Mouse (Mus musculus): Measurements from ENCODE around the gene Pus1.
"Not testable (repeated sequence)": the region's sequence is repeated elsewhere in the genome, so short reads cannot be mapped to it uniquely, and the experiment has no call there.

The Pus1 gene

GRCm38 (mm10) chr5:110781529-110782238, 1.2 kb upstream of the Pus1 start:
- DNase-seq (ENCODE audit: low read depth, low spot score), result no peak

GRCm38 (mm10) chr5:110780761-110781528, 486 bp upstream of the Pus1 start:
- DNase-seq (ENCODE audit: low read depth, low spot score), result no peak

GRCm38 (mm10) chr5:110779276-110779997, 1.0 kb downstream of the Pus1 start:
- DNase-seq (ENCODE audit: low read depth, low spot score), result no peak

GRCm38 (mm10) chr5:110778263-110778662, 2.2 kb downstream of the Pus1 start:
- no peak for DNase-seq (ENCODE audit: low read depth, low spot score)

GRCm38 (mm10) chr5:110776141-110776540, 4.3 kb downstream of the Pus1 start:
- no peak for DNase-seq (ENCODE audit: low read depth, low spot score)

- no peak for DNase-seq (ENCODE audit: low read depth, low spot score)
Measured at GRCm38 (mm10) chr5:110774511-110774910, 5.9 kb downstream of the Pus1 start.

- DNase-seq (ENCODE audit: low read depth, low spot score), result not testable (repeated sequence)
Measured at GRCm38 (mm10) chr5:110772945-110773344, 7.5 kb downstream of the Pus1 start.

GRCm38 (mm10) chr5:110770448-110771158, 9.9 kb downstream of the Pus1 start, which contains the start of gene Ep400:
Ep400 (minus strand) TSS chr5:110770717.
- DNase-seq (ENCODE audit: low read depth, low spot score), result peak; percentile 100

- DNase-seq (ENCODE audit: low read depth, low spot score), result peak; percentile 17
Measured at GRCm38 (mm10) chr5:110770031-110770445, 10.4 kb downstream of the Pus1 start.

- no peak for DNase-seq (ENCODE audit: low read depth, low spot score)
Measured at GRCm38 (mm10) chr5:110769272-110769671, 11.2 kb downstream of the Pus1 start.

- DNase-seq (ENCODE audit: low read depth, low spot score), result no peak
Measured at GRCm38 (mm10) chr5:110763890-110764289, 16.6 kb downstream of the Pus1 start.

GRCm38 (mm10) chr5:110745021-110745420, 35.4 kb downstream of the Pus1 start:
- no peak for DNase-seq (ENCODE audit: low read depth, low spot score)

- no peak for DNase-seq (ENCODE audit: low read depth, low spot score)
Measured at GRCm38 (mm10) chr5:110739496-110740275, 40.8 kb downstream of the Pus1 start.

- DNase-seq (ENCODE audit: low read depth, low spot score), result no peak
Measured at GRCm38 (mm10) chr5:110735606-110736005, 44.9 kb downstream of the Pus1 start.

- peak; percentile 18 for DNase-seq (ENCODE audit: low read depth, low spot score)
Measured at GRCm38 (mm10) chr5:110733231-110733823, 47.1 kb downstream of the Pus1 start.

- DNase-seq (ENCODE audit: low read depth, low spot score), result peak; percentile 43
Measured at GRCm38 (mm10) chr5:110731227-110731626, 49.2 kb downstream of the Pus1 start.

GRCm38 (mm10) chr5:110727850-110728249, 52.6 kb downstream of the Pus1 start:
- no peak for DNase-seq (ENCODE audit: low read depth, low spot score)

All from telencephalon, adult 2 months (tissue).